Mouse (Mus musculus) cortical plate, adult 2 months (tissue): ENCODE data around the gene Tmem131.

Experiments used
- CTCF ChIP-seq: fragments of 200-500 bp; IDR thresholded peaks from 2 replicates; pipeline ENCODE4 v1.5.1; 2011; ENCODE audit warnings: mild to moderate bottlenecking, control low read depth, low read length; ENCODE audit not compliant: insufficient read depth; ENCODE audit errors: extremely low read depth
- POLR2A ChIP-seq: fragments of 200-500 bp; IDR thresholded peaks from 2 replicates; pipeline ENCODE4 v1.6.1; 2011; ENCODE audit warnings: mild to moderate bottlenecking, low read length, control low read depth; ENCODE audit not compliant: insufficient read depth; ENCODE audit errors: extremely low read depth

GRCm38 (mm10) chr1:36986396-36987160 lies 43.1 kb upstream of the Tmem131 start:
- no peak for TF ChIP-seq POLR2A
- TF ChIP-seq CTCF: no peak
